Mouse (Mus musculus) cortical plate, adult 2 months (tissue): ENCODE data around the gene Isg20l2.

Experiments used
- CTCF ChIP-seq: fragments of 200-500 bp; IDR thresholded peaks from 2 replicates; pipeline ENCODE4 v1.5.1; 2011; ENCODE audit warnings: mild to moderate bottlenecking, control low read depth, low read length; ENCODE audit not compliant: insufficient read depth; ENCODE audit errors: extremely low read depth
- POLR2A ChIP-seq: fragments of 200-500 bp; IDR thresholded peaks from 2 replicates; pipeline ENCODE4 v1.6.1; 2011; ENCODE audit warnings: mild to moderate bottlenecking, low read length, control low read depth; ENCODE audit not compliant: insufficient read depth; ENCODE audit errors: extremely low read depth

DNA sequence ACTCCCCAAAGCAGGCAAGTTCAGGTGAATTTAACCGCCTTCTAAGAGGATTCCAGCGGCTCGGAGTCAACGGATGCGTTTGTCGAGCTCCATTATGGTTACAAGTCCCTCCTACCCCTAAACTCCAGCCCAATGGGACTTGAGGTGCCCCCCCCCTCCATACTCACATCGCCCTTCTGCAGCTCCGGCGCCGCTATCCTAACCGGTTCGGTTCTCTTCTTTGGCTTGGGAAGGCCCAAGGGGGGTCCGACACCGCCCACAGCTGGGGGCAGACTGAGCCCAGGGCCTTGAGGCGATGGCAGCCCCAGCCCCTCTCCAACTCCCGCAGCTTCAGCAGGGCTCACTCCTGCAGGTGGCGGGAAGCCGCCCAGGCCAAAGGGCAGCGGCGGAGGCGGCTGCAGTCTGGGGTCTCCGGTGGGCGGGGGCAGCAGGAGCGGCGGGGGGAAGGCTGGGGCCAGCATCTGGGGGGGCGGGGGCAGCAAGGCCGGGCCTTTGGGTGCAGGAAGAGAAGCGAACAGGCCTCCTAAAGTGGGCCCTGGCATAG is 45.3 kb upstream of the Isg20l2 start:
- TF ChIP-seq CTCF (no peak), POLR2A (no peak)
